ENCODE assay signal across 14 mouse cellular contexts in genomic region chr10:77135274-77135829, GRCm38 (mm10). TPM values are rescaled to one million over a fixed set of nuclear protein-coding genes. Genes with fewer than 3 reads are reported as not detected.
DNase-seq lines count a peak whose midpoint lies in the region; ATAC-seq and TF ChIP-seq lines count a peak whose summit lies in the region.
"Had no signal": no experiment of that assay in that cellular context is flagged by ENCODE, and none has a peak within 500 bp of the region (broad histone marks: within the 10 kb centered on the region; RNA-seq: fewer than 3 reads in every experiment).

No protein-coding gene starts in this region.

- H3K4me3 ChIP-seq in intestine, postnatal 0 days (ENCODE audit: low read depth, low read length): no peak overlapping the region
- H3K4me3 ChIP-seq in intestine, embryonic 16.5 days (ENCODE audit: low read length): no peak overlapping the region
- H3K4me3 ChIP-seq in stomach, postnatal 0 days (ENCODE audit: low read depth, low read length): no peak overlapping the region
- H3K4me3 ChIP-seq: intestine, embryonic 15.5 days; neural tube, embryonic 15.5 days; stomach, embryonic 15.5 days had no signal

- DNase-seq in thymus, postnatal 4 days: peak; percentile 66
- DNase-seq in thymus, adult 18-20 months: no peak
- no peak for DNase-seq in Patski (ENCODE audit: low read depth, low spot score)
- DNase-seq in stomach, postnatal 0 days (ENCODE audit: low spot score): no peak
- no peak for DNase-seq in spleen, postnatal 14 days (ENCODE audit: low spot score in 2 of 2)
- no peak for DNase-seq in adrenal gland, adult (ENCODE audit: inconsistent age in 2 of 2, low spot score in 1 of 2)
- DNase-seq: cerebellum, adult 11 months; right cerebral cortex, postnatal 4 days had no signal

- no peak overlapping the region for H3K4me2 ChIP-seq in intestine, postnatal 0 days (replicated peaks; ENCODE audit: low read depth)
- H3K4me2 ChIP-seq in intestine, embryonic 16.5 days (ENCODE audit: low read depth, low read length): no peak overlapping the region
- no peak overlapping the region for H3K4me2 ChIP-seq in stomach, postnatal 0 days (replicated peaks; ENCODE audit: low read depth)
- H3K4me2 ChIP-seq: intestine, embryonic 15.5 days; neural tube, embryonic 15.5 days; stomach, embryonic 15.5 days had no signal

- TF ChIP-seq CTCF in intestine, postnatal 0 days (IDR thresholded peaks at IDR 0.05; ENCODE audit: low read depth): peak; percentile 37; the same call in 1 of the 2 replicates
- no peak for TF ChIP-seq CTCF in Patski (IDR thresholded peaks at IDR 0.05)
- TF ChIP-seq CTCF in stomach, postnatal 0 days (IDR thresholded peaks at IDR 0.05; ENCODE audit: low read depth): peak; percentile 42

- no peak for TF ChIP-seq EP300 in stomach, postnatal 0 days (optimal IDR thresholded peaks at IDR 0.05)

- H3K36me3 ChIP-seq in intestine, postnatal 0 days (ENCODE audit: control insufficient read depth, insufficient read depth): no peaks in the 10 kb centered on the region; the same call in 1 of the 2 replicates
- no peaks in the 10 kb centered on the region for H3K36me3 ChIP-seq in intestine, embryonic 16.5 days (ENCODE audit: control insufficient read depth, insufficient read depth, low read length)
- no peaks in the 10 kb centered on the region for H3K36me3 ChIP-seq in stomach, postnatal 0 days (ENCODE audit: control insufficient read depth, insufficient read depth, low read length)
- H3K36me3 ChIP-seq: intestine, embryonic 15.5 days; neural tube, embryonic 15.5 days; stomach, embryonic 15.5 days had no signal

- in situ Hi-C loops in Patski (cut with MboI; ENCODE audit: low pct_unique_long_range_greater_than_20kb): loop anchor here (10.0 kb wide), 1 partner anchor 219 kb away; no protein-coding TSS in a partner anchor

- WGBS in intestine, postnatal 0 days: 92% methylated on average over 5 of the region's 5 CpGs
- 91% methylated on average over 5 of the region's 5 CpGs for WGBS in intestine, embryonic 16.5 days
- WGBS in stomach, postnatal 0 days: 94% methylated on average over 5 of the region's 5 CpGs

- no peaks in the 10 kb centered on the region for H3K9me3 ChIP-seq in intestine, postnatal 0 days (ENCODE audit: control insufficient read depth)
- no peaks in the 10 kb centered on the region for H3K9me3 ChIP-seq in intestine, embryonic 16.5 days (ENCODE audit: control insufficient read depth, low read length)
- no peaks in the 10 kb centered on the region for H3K9me3 ChIP-seq in stomach, postnatal 0 days (ENCODE audit: control insufficient read depth, low read length)
- H3K9me3 ChIP-seq: intestine, embryonic 15.5 days; neural tube, embryonic 15.5 days; stomach, embryonic 15.5 days had no signal

- POLR2A ChIA-PET in Patski (lab: Charles Lee): no interaction called here

- H3K27ac ChIP-seq in intestine, postnatal 0 days (ENCODE audit: low read depth, low read length): no peak overlapping the region
- no peak overlapping the region for H3K27ac ChIP-seq in intestine, embryonic 16.5 days (ENCODE audit: low read length)
- H3K27ac ChIP-seq in stomach, postnatal 0 days (replicated peaks): no peak overlapping the region
- H3K27ac ChIP-seq: intestine, embryonic 15.5 days; neural tube, embryonic 15.5 days; stomach, embryonic 15.5 days had no signal

- no peaks in the 10 kb centered on the region; the same call in 1 of the 2 replicates for H3K4me1 ChIP-seq in intestine, postnatal 0 days (replicated peaks; ENCODE audit: control insufficient read depth, insufficient read depth, low read length)
- H3K4me1 ChIP-seq in intestine, embryonic 16.5 days (ENCODE audit: control insufficient read depth, insufficient read depth, low read length): peaks cover 16% of the 10 kb centered on the region
- H3K4me1 ChIP-seq in stomach, postnatal 0 days (replicated peaks; ENCODE audit: control insufficient read depth, insufficient read depth): no peaks in the 10 kb centered on the region; the same call in 1 of the 2 replicates

- ATAC-seq in intestine, postnatal 0 days: no peak
- ATAC-seq in intestine, embryonic 16.5 days: no peak
- ATAC-seq in Patski: peak; percentile 28
- no peak for ATAC-seq in stomach, postnatal 0 days (ENCODE audit: low FRiP score, low TSS enrichment)
- ATAC-seq: intestine, embryonic 15.5 days; midbrain, embryonic 16.5 days had no signal

- H3K9ac ChIP-seq in intestine, postnatal 0 days (ENCODE audit: low read depth, low read length): no peak overlapping the region
- no peak overlapping the region for H3K9ac ChIP-seq in intestine, embryonic 16.5 days (ENCODE audit: low read depth, low read length)
- H3K9ac ChIP-seq in stomach, postnatal 0 days (ENCODE audit: low read length): no peak overlapping the region
- H3K9ac ChIP-seq: intestine, embryonic 15.5 days; neural tube, embryonic 15.5 days; stomach, embryonic 15.5 days had no signal

- H3K27me3 ChIP-seq in intestine, postnatal 0 days (replicated peaks; ENCODE audit: control insufficient read depth, insufficient read depth, low read length): no peaks in the 10 kb centered on the region
- no peaks in the 10 kb centered on the region for H3K27me3 ChIP-seq in intestine, embryonic 16.5 days (replicated peaks; ENCODE audit: control insufficient read depth, insufficient read depth, low read length)
- H3K27me3 ChIP-seq in Patski: no peaks in the 10 kb centered on the region
- no peaks in the 10 kb centered on the region for H3K27me3 ChIP-seq in stomach, postnatal 0 days (ENCODE audit: control insufficient read depth, insufficient read depth, low read length)
- H3K27me3 ChIP-seq: intestine, embryonic 15.5 days; neural tube, embryonic 15.5 days; stomach, embryonic 15.5 days had no signal

- CTCF ChIA-PET in Patski (lab: Charles Lee): interaction anchor here (0.8 kb wide), 1 partner anchor 16 kb away, joined by 4 read pairs; no protein-coding TSS in a partner anchor

RNA-seq across cellular contexts. Expression of gene Col18a1, which starts 31.0 kb away (rescaled TPM):
- 34.9 and 35.2 TPM in 2 replicates for polyA plus RNA-seq in intestine, postnatal 0 days (2015; fragmentation: Nextera tagmentation; extraction: Ambion mirVana)
- polyA plus RNA-seq in intestine, embryonic 16.5 days (2015; fragmentation: Nextera tagmentation; extraction: Ambion mirVana): 48.6 and 54.3 TPM in 2 replicates
- 449 TPM for polyA plus RNA-seq in Patski (2021)
- 26.3 and 26.6 TPM in 2 replicates for polyA plus RNA-seq in stomach, postnatal 0 days (2015; fragmentation: Nextera tagmentation; extraction: Ambion mirVana)
